Mouse (Mus musculus): Measurements from ENCODE around the gene Wwox. TPM values are rescaled to one million over a fixed set of nuclear protein-coding genes. Genes with fewer than 3 reads are reported as not detected.

Wwox gene
- polyA plus RNA-seq, 1 experiment: 14.9 TPM

DNA sequence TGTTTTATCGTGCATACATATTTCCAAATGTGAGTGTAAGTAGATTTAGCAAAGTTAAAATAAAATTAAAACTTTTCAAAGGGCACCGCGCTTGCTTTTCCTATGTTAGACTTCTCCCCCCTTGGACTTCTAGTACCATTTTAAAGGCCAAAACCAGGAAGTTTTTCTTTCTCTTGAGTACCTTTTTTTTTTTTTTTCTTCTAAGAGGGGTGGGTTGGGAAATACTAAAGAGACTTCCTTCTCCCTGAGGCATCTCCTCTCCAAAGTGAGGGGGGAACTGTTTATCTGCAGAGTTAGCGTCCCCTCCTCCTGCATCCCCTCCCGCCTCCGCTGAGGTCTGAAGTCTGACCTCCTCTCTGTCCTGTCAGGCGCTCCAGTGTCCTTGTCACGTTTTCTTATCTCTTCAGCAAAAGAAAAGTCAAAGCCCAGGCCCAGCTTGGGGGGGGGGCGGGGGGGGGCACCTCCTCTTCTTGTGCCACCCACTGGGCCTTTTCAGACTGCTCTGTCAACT, 437.3 kb downstream of the Wwox start:
- Histone ChIP-seq H3K4me1 (ENCODE audit: control insufficient read depth, insufficient read depth, low read length) (no peaks in the 10 kb centered on the region), H3K27ac (ENCODE audit: control insufficient read depth, insufficient read depth, low read depth, low read length) (no peak overlapping the region), H3K4me3 (ENCODE audit: control insufficient read depth, low read depth, low read length) (no peak overlapping the region), H3K27me3 (ENCODE audit: control insufficient read depth, insufficient read depth, low read length) (no peaks in the 10 kb centered on the region), H3K36me3 (ENCODE audit: control insufficient read depth, insufficient read depth, low read length) (no peaks in the 10 kb centered on the region)
- TF ChIP-seq POLR2A (IDR thresholded peaks at IDR 0.05; ENCODE audit: control insufficient read depth, low read depth, low read length) (no peak), CTCF (IDR thresholded peaks at IDR 0.05; ENCODE audit: control insufficient read depth, insufficient read depth, insufficient replicate concordance, low read depth, low read length) (no peak)

DNA sequence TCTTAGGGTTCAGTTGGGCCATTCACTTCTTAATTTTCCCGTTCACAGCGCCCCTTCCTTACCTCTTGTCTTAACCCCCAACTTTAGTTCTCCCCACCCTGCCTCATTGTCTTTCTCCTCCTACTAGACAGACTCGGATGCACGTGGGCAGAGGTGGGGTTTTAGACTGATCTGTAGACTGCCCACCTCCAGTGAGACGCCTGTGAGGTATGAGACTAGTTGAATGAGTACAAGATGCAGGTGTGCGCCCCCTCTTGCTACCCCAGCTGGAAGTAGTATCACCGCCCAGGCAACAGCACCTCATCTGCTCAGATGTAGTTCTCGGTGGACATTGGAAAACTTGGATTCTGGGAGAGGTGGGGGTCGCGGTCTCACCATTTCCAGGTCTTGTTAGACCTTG, 437.8 kb downstream of the Wwox start:
- Histone ChIP-seq H3K36me3 (ENCODE audit: control insufficient read depth, insufficient read depth, low read length) (no peaks in the 10 kb centered on the region), H3K4me1 (ENCODE audit: control insufficient read depth, insufficient read depth, low read length) (no peaks in the 10 kb centered on the region), H3K27ac (ENCODE audit: control insufficient read depth, insufficient read depth, low read depth, low read length) (no peak overlapping the region), H3K4me3 (ENCODE audit: control insufficient read depth, low read depth, low read length) (no peak overlapping the region), H3K27me3 (ENCODE audit: control insufficient read depth, insufficient read depth, low read length) (no peaks in the 10 kb centered on the region)
- TF ChIP-seq POLR2A (IDR thresholded peaks at IDR 0.05; ENCODE audit: control insufficient read depth, low read depth, low read length): no peak
- no peak for TF ChIP-seq CTCF (IDR thresholded peaks at IDR 0.05; ENCODE audit: control insufficient read depth, insufficient read depth, insufficient replicate concordance, low read depth, low read length)

DNA sequence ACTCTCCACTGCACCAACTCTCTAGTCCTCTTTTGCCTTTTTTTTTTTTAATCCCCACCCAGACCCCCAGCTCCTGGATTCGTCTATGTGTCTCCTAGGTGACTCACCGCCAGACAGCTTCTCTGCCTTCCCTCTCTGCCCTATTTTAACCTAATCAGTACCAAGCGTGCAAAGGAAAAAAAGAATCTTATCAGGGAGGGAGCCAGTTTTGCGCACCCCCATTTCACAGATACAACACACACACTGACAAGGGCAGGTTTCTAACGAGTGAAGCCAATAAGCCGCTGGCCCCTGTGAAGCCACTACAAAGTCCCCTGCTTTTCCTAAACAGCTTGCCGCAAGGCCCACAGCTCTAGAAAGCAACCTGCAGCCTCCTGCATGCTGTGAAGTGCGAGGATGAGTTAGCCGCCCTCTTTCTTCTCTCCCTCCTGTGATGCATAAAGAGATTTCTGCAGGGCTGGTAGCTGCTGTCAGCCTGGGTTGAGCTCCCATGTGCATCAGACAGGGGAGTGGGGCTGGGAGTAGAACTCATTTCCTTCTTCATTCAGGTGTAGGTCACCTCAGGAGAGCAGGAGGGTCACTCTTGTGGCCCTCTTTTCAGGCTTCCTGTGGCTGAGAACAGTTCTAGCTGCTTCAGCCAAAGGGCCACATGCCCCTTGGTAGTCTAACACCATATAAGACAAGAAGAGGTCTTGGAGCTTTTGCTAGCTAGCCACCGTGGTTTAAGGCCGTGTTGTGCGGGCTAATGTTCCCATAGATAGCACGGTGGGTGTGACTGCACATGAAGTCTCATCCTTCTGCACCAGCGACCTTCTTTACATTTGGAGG, 439.2 kb downstream of the Wwox start:
- no peaks in the 10 kb centered on the region for H3K4me1 ChIP-seq (ENCODE audit: control insufficient read depth, insufficient read depth, low read length)
- TF ChIP-seq CTCF (IDR thresholded peaks at IDR 0.05; ENCODE audit: control insufficient read depth, insufficient read depth, insufficient replicate concordance, low read depth, low read length): no peak
- TF ChIP-seq POLR2A (IDR thresholded peaks at IDR 0.05; ENCODE audit: control insufficient read depth, low read depth, low read length): no peak
- no peak overlapping the region for H3K4me3 ChIP-seq (ENCODE audit: control insufficient read depth, low read depth, low read length)
- H3K36me3 ChIP-seq (ENCODE audit: control insufficient read depth, insufficient read depth, low read length): no peaks in the 10 kb centered on the region
- H3K27me3 ChIP-seq (ENCODE audit: control insufficient read depth, insufficient read depth, low read length): no peaks in the 10 kb centered on the region
- H3K27ac ChIP-seq (ENCODE audit: control insufficient read depth, insufficient read depth, low read depth, low read length): no peak overlapping the region

DNA sequence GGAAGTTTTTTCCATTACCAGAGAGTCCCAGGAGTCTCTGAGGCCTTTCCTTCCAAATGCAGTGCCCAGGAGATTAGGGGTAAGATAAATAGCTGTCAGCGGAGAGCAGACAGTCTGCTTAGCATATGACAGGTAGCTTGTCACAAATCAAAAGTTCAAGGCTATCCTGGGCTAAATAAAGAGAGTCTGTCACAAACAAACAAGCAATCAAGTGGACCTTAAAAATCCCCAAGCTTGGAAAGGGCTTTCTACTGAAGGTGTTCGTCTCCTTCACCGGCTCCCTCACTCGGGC, 439.8 kb downstream of the Wwox start:
- Histone ChIP-seq H3K27me3 (ENCODE audit: control insufficient read depth, insufficient read depth, low read length) (no peaks in the 10 kb centered on the region), H3K36me3 (ENCODE audit: control insufficient read depth, insufficient read depth, low read length) (no peaks in the 10 kb centered on the region), H3K27ac (ENCODE audit: control insufficient read depth, insufficient read depth, low read depth, low read length) (no peak overlapping the region), H3K4me3 (ENCODE audit: control insufficient read depth, low read depth, low read length) (no peak overlapping the region), H3K4me1 (ENCODE audit: control insufficient read depth, insufficient read depth, low read length) (no peaks in the 10 kb centered on the region)
- TF ChIP-seq CTCF (IDR thresholded peaks at IDR 0.05; ENCODE audit: control insufficient read depth, insufficient read depth, insufficient replicate concordance, low read depth, low read length) (no peak), POLR2A (IDR thresholded peaks at IDR 0.05; ENCODE audit: control insufficient read depth, low read depth, low read length) (no peak)

DNA sequence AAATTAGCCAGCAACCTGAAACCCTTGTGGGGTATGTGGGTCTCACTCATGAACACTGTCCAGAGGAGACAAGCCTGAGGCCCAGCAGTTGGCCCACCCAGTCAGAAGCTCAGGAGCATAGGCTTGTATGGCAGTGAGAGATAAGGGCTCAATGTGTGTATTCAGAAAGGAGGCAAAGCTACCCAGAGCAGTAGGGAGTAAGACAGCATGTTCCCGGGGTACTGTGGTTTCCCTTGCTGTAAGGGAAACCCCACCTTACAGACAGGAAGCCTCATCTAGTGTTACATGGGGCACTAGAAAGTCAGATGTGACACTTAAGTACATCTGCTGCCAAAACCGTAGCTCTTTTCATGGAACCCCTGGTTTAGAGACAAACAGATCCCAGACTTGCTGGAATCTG, 440.2 kb downstream of the Wwox start:
- no peaks in the 10 kb centered on the region for H3K36me3 ChIP-seq (ENCODE audit: control insufficient read depth, insufficient read depth, low read length)
- no peaks in the 10 kb centered on the region for H3K27me3 ChIP-seq (ENCODE audit: control insufficient read depth, insufficient read depth, low read length)
- no peak overlapping the region for H3K4me3 ChIP-seq (ENCODE audit: control insufficient read depth, low read depth, low read length)
- H3K4me1 ChIP-seq (ENCODE audit: control insufficient read depth, insufficient read depth, low read length): no peaks in the 10 kb centered on the region
- TF ChIP-seq CTCF (IDR thresholded peaks at IDR 0.05; ENCODE audit: control insufficient read depth, insufficient read depth, insufficient replicate concordance, low read depth, low read length) (no peak), POLR2A (IDR thresholded peaks at IDR 0.05; ENCODE audit: control insufficient read depth, low read depth, low read length) (no peak)
- no peak overlapping the region for H3K27ac ChIP-seq (ENCODE audit: control insufficient read depth, insufficient read depth, low read depth, low read length)

DNA sequence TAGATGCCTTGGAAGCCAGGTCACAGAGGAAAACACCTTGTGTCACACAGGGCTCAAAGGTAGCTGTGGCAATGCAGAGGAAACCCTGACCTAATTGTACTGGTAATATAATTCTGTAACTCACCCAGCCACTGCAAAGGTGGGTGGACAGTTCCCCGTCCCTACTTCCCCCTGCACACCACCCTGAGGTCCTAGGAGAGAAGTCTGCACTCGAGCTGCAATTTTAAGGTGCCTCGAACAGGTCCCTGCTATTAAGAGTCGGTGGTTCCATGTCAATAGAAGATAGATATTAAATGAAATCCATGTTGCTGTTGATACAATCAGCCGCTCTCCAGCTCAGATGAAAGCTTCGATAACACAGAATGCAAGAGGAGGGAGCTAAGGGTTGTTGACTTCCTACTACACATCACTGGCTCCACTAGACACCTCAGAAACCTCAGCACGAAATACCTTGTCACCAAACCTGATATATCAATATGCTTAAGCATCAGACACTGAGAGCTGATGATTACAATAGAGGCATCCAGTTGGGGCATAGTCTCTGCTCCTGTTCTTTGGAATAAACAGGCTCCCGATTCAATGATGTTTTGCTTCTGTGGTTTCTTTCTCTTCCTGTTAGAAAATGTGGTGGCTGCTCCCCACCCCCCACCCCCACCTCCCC, 441.1 kb downstream of the Wwox start:
- no peaks in the 10 kb centered on the region for H3K27me3 ChIP-seq (ENCODE audit: control insufficient read depth, insufficient read depth, low read length)
- TF ChIP-seq POLR2A (IDR thresholded peaks at IDR 0.05; ENCODE audit: control insufficient read depth, low read depth, low read length) (no peak), CTCF (IDR thresholded peaks at IDR 0.05; ENCODE audit: control insufficient read depth, insufficient read depth, insufficient replicate concordance, low read depth, low read length) (no peak)
- H3K4me1 ChIP-seq (ENCODE audit: control insufficient read depth, insufficient read depth, low read length): no peaks in the 10 kb centered on the region
- no peak overlapping the region for H3K27ac ChIP-seq (ENCODE audit: control insufficient read depth, insufficient read depth, low read depth, low read length)
- H3K4me3 ChIP-seq (ENCODE audit: control insufficient read depth, low read depth, low read length): no peak overlapping the region
- no peaks in the 10 kb centered on the region for H3K36me3 ChIP-seq (ENCODE audit: control insufficient read depth, insufficient read depth, low read length)

DNA sequence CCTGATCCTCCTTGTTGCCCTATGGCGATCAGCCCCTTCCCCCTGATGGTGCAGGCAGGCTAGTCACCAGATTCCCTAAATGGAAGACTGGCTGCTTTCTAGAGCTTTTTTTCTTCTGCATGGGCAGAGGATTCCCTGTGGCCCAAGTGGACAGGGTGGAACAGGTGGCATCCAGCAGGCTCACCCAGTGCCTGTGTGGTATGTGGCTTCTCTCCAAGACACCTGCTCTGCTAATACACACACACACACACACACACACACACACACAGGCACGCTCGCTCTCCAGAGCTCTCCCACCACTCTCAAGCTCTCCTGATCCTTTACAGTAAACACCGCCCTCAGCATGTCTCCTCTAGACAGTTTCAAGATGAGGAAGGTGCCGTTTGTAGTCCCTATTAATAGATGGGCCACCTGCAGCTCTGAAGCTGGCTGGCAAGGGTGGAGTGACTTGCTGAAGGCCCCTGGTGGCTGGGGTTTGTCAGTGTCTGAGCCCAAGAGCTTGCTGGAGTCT, 442.5 kb downstream of the Wwox start:
- Histone ChIP-seq H3K4me3 (ENCODE audit: control insufficient read depth, low read depth, low read length) (no peak overlapping the region), H3K27me3 (ENCODE audit: control insufficient read depth, insufficient read depth, low read length) (no peaks in the 10 kb centered on the region), H3K27ac (ENCODE audit: control insufficient read depth, insufficient read depth, low read depth, low read length) (no peak overlapping the region), H3K4me1 (ENCODE audit: control insufficient read depth, insufficient read depth, low read length) (no peaks in the 10 kb centered on the region), H3K36me3 (ENCODE audit: control insufficient read depth, insufficient read depth, low read length) (no peaks in the 10 kb centered on the region)
- no peak for TF ChIP-seq POLR2A (IDR thresholded peaks at IDR 0.05; ENCODE audit: control insufficient read depth, low read depth, low read length)
- TF ChIP-seq CTCF (IDR thresholded peaks at IDR 0.05; ENCODE audit: control insufficient read depth, insufficient read depth, insufficient replicate concordance, low read depth, low read length): no peak
